Mouse (Mus musculus): ENCODE measurements at regions not wholly inside any gene's neighbourhood (a gene's known extent, or its start where the extent isn't known, plus 50 kb on each side); places are given as distances from the start of the nearest gene placed in this dataset.

GRCm38 (mm10) chr17:51894278-51894677, 61.2 kb upstream of the Satb1 start:
- TF ChIP-seq CTCF (IDR thresholded peaks at IDR 0.05; ENCODE audit: borderline replicate concordance, control insufficient read depth, extremely low read depth, insufficient read depth, low read length, poor library complexity), result no peak
- no peak for TF ChIP-seq POLR2A (IDR thresholded peaks at IDR 0.05; ENCODE audit: control insufficient read depth, extremely low read depth, insufficient read depth, low read length, poor library complexity)

Measured in thymus, adult 2 months (tissue).